Mouse (Mus musculus) gastrocnemius, postnatal 25 days (tissue): ENCODE results near the gene Aicda. TPM values are rescaled to one million over a fixed set of nuclear protein-coding genes. Genes with fewer than 3 reads are reported as not detected.
"Not testable (repeated sequence)": the region's sequence is repeated elsewhere in the genome, so short reads cannot be mapped to it uniquely, and the experiment has no call there.

Experiments used
- DNase-seq: peaks from one replicate; pipeline ENCODE4 v3.0.0; 2022
- total RNA-seq, 2 experiments: library from RNA; stranded (reverse); gene quantifications; 1 replicate in 1 of 2; 2 replicates in 1 of 2; pipeline ENCODE4 v1.2.3; 2021

The Aicda gene
- total RNA-seq, 2 experiments from 2014 or later: not detected

- DNase-seq: no peak
Observed at GRCm38 (mm10) chr6:122555266-122555665, 1.7 kb downstream of the Aicda start.

- DNase-seq: no peak
Observed at GRCm38 (mm10) chr6:122556959-122557561, 3.5 kb downstream of the Aicda start.

- DNase-seq: peak; percentile 21
Observed at GRCm38 (mm10) chr6:122560427-122560826, 6.8 kb downstream of the Aicda start.

- DNase-seq: no peak
Observed at GRCm38 (mm10) chr6:122561005-122561404, 7.4 kb downstream of the Aicda start.

GRCm38 (mm10) chr6:122562463-122562862, 8.9 kb downstream of the Aicda start:
- DNase-seq: no peak

- DNase-seq: no peak
Observed at GRCm38 (mm10) chr6:122565070-122565784, 11.6 kb downstream of the Aicda start.

- DNase-seq: no peak
Observed at GRCm38 (mm10) chr6:122569113-122569512, 15.5 kb downstream of the Aicda start.

GRCm38 (mm10) chr6:122569762-122570161, 16.2 kb downstream of the Aicda start:
- DNase-seq: no peak

GRCm38 (mm10) chr6:122570695-122571616, 17.4 kb downstream of the Aicda start:
- no peak for DNase-seq

- no peak for DNase-seq
Observed at GRCm38 (mm10) chr6:122571617-122571959, 18.0 kb downstream of the Aicda start.

GRCm38 (mm10) chr6:122575037-122575436, 21.4 kb downstream of the Aicda start:
- not testable (repeated sequence) for DNase-seq

- no peak for DNase-seq
Observed at GRCm38 (mm10) chr6:122577030-122577429, 23.4 kb downstream of the Aicda start.

GRCm38 (mm10) chr6:122579086-122579485, 25.5 kb downstream of the Aicda start:
- no peak for DNase-seq

GRCm38 (mm10) chr6:122591027-122591758, 37.6 kb downstream of the Aicda start:
- no peak for DNase-seq

- DNase-seq: no peak
Observed at GRCm38 (mm10) chr6:122592905-122593304, 39.3 kb downstream of the Aicda start.

GRCm38 (mm10) chr6:122595637-122596036, 42.0 kb downstream of the Aicda start:
- no peak for DNase-seq

GRCm38 (mm10) chr6:122596608-122597007, 43.0 kb downstream of the Aicda start:
- no peak for DNase-seq

- DNase-seq: no peak
Observed at GRCm38 (mm10) chr6:122598014-122598413, 44.4 kb downstream of the Aicda start.

- DNase-seq: no peak
Observed at GRCm38 (mm10) chr6:122598436-122598835, 44.8 kb downstream of the Aicda start.

GRCm38 (mm10) chr6:122599054-122599737, 45.6 kb downstream of the Aicda start:
- no peak for DNase-seq

GRCm38 (mm10) chr6:122600066-122600646, 46.6 kb downstream of the Aicda start:
- DNase-seq: no peak
